Mouse (Mus musculus): ENCODE results near the gene Txlnb.

DNA sequence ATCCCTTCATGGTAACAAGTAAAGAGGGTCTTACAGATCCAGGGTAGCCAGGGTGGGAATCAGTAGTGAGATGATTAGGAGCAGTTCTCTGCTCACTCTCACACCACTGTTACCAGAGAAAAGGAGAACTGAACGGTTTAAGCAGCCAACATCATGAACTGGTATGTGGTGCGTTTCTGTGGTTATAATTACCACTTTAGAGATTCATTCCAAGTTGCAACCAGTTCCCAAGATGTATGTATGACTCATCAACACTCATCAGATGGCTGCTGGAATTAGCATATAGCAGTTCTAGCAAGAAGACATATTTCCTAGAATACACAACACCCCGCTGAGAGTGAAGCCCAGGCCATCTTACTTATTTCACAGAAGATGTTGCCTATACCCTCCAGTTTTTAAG lies 46.0 kb downstream of the Txlnb start:
- TF ChIP-seq POLR2A (IDR thresholded peaks at IDR 0.05; ENCODE audit: borderline replicate concordance, extremely low read depth, low read depth, low read length) (no peak), CTCF (IDR thresholded peaks at IDR 0.05; ENCODE audit: insufficient read depth, low read length) (no peak)

Measured in lung, adult 2 months (tissue).